Mouse (Mus musculus): ENCODE measurements around the gene Pbx1. TPM values are rescaled to one million over a fixed set of nuclear protein-coding genes. Genes with fewer than 3 reads are reported as not detected.

Gene Pbx1
- total and polyA plus RNA-seq, 3 experiments, result 0.10 TPM; not detected in 2

GRCm38 (mm10) chr1:168286862-168287650 is 145.0 kb downstream of the Pbx1 start:
- Histone ChIP-seq H3K9me3 (replicated peaks; ENCODE audit: insufficient read depth, low read length) (no peaks in the 10 kb centered on the region), H3K36me3 (ENCODE audit: control insufficient read depth in 1 of 2, insufficient read depth in 2 of 2, low read length in 2 of 2) (peaks cover 0 to 37% of the 10 kb centered on the region in 2 experiments; a peak in 2 of 4 replicates), H3K4me1 (ENCODE audit: control insufficient read depth in 1 of 2, insufficient read depth in 2 of 2, low read length in 2 of 2) (peaks cover 27 to 47% of the 10 kb centered on the region in 2 experiments), H3K79me2 (ENCODE audit: control insufficient read depth, insufficient read depth, low read length, poor library complexity) (no peaks in the 10 kb centered on the region), H3K27ac (ENCODE audit: control insufficient read depth, low read depth, low read length) (peak overlapping the region; percentile 66), H3K4me3 (ENCODE audit: control insufficient read depth in 1 of 2, insufficient read depth in 1 of 2, low read depth in 2 of 2, low read length in 2 of 2) (no peak overlapping the region), H3K27me3 (ENCODE audit: control insufficient read depth in 1 of 2, insufficient read depth in 2 of 2, low read length in 2 of 2) (no peaks in the 10 kb centered on the region), H3K9ac (ENCODE audit: control insufficient read depth, low read depth, low read length, poor library complexity, severe bottlenecking) (no peak overlapping the region; the same call in 1 of the 2 replicates)
- 0 out of 4 replicates have a peak, but pooled peaks of 1 of the 2 experiments have one; percentile 13 for TF ChIP-seq EP300 (IDR thresholded peaks at IDR 0.05; ENCODE audit: low read depth in 1 of 2, low read length in 2 of 2)
- no peak for TF ChIP-seq USF2 (IDR thresholded peaks at IDR 0.05; ENCODE audit: borderline replicate concordance in 1 of 2, insufficient read depth in 1 of 2, low read depth in 1 of 2, low read length in 2 of 2)
- DNase-seq (ENCODE audit: low read depth, low spot score), result peak; percentile 36

- H3K79me2 ChIP-seq (ENCODE audit: control insufficient read depth, insufficient read depth, low read length, poor library complexity), result no peaks in the 10 kb centered on the region
- no peak overlapping the region for H3K4me3 ChIP-seq (ENCODE audit: control insufficient read depth in 1 of 2, insufficient read depth in 1 of 2, low read depth in 2 of 2, low read length in 2 of 2)
- H3K9ac ChIP-seq (ENCODE audit: control insufficient read depth, low read depth, low read length, poor library complexity, severe bottlenecking), result no peak overlapping the region
- TF ChIP-seq SIN3A (IDR thresholded peaks at IDR 0.05; ENCODE audit: low read length) (no peak), RCOR1 (IDR thresholded peaks at IDR 0.05; ENCODE audit: low read depth, low read length) (no peak), TCF12 (IDR thresholded peaks at IDR 0.05; ENCODE audit: low read depth, low read length) (no peak), MEF2A (IDR thresholded peaks at IDR 0.05; ENCODE audit: extremely low read depth, insufficient replicate concordance, low read depth, low read length, poor library complexity, severe bottlenecking) (no peak), POLR2AphosphoS2 (IDR thresholded peaks at IDR 0.05; ENCODE audit: low read length) (no peak), ZC3H11A (IDR thresholded peaks at IDR 0.05; ENCODE audit: low read depth, low read length) (no peak), ELF1 (IDR thresholded peaks at IDR 0.05; ENCODE audit: low read depth, low read length) (no peak), MYB (IDR thresholded peaks at IDR 0.05; ENCODE audit: low read depth, low read length) (no peak), ZMIZ1 (IDR thresholded peaks at IDR 0.05; ENCODE audit: low read depth, low read length) (no peak), BHLHE40 (IDR thresholded peaks at IDR 0.05; ENCODE audit: borderline replicate concordance, low read depth, low read length) (no peak), POLR2AphosphoS5 (IDR thresholded peaks at IDR 0.05; ENCODE audit: borderline replicate concordance, low read depth, low read length) (no peak), GABPA (IDR thresholded peaks at IDR 0.05; ENCODE audit: low read depth, low read length) (no peak), SMC3 (IDR thresholded peaks at IDR 0.05; ENCODE audit: low read depth, low read length) (no peak)
- H3K4me1 ChIP-seq (ENCODE audit: control insufficient read depth in 1 of 2, insufficient read depth in 2 of 2, low read length in 2 of 2), result peaks cover 17 to 23% of the 10 kb centered on the region in 2 experiments
- no peaks in the 10 kb centered on the region for H3K27me3 ChIP-seq (ENCODE audit: control insufficient read depth in 1 of 2, insufficient read depth in 2 of 2, low read length in 2 of 2)
- no peak for DNase-seq (ENCODE audit: low read depth, low spot score)
- no peaks in the 10 kb centered on the region for H3K9me3 ChIP-seq (replicated peaks; ENCODE audit: insufficient read depth, low read length)
- H3K27ac ChIP-seq (ENCODE audit: control insufficient read depth, low read depth, low read length), result no peak overlapping the region
- peaks cover 0 to 21% of the 10 kb centered on the region in 2 experiments; a peak in 2 of 4 replicates for H3K36me3 ChIP-seq (ENCODE audit: control insufficient read depth in 1 of 2, insufficient read depth in 2 of 2, low read length in 2 of 2)
Observed at GRCm38 (mm10) chr1:168284566-168285141, 147.4 kb downstream of the Pbx1 start.

All from MEL (cell line).